Mouse (Mus musculus): Measurements from ENCODE around the gene Eif2ak2. TPM values are rescaled to one million over a fixed set of nuclear protein-coding genes. Genes with fewer than 3 reads are reported as not detected.
A peak's percentile ranks its signal among the peaks of the same experiment; 100 is the strongest.

The Eif2ak2 gene
- polyA plus RNA-seq, 1 experiment from 2014 or later = 13.1 TPM

DNA sequence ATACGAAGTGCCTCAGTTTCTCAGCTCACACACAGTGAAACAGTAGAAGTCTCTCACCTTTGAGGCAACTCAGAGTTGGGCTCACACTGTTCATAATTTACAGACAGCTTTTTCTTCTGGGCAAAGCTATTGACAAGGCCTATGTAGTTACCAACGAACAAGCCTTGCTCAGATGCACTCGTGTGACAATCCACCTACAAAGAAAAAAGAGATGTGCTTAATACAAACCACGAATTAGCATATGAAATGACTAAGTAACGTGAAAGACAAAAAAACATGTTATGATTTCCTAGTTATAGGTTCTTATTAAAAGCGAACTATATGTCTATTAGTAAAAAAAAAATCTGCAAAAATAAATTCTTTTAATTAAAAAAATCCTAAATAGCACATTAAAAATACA is 8.5 kb downstream of the Eif2ak2 start:
- no peaks in the 10 kb centered on the region for H3K4me1 ChIP-seq (ENCODE audit: control insufficient read depth, insufficient read depth, low read length)
- 91% methylated on average over 6 of the region's 6 CpGs for WGBS

GRCm38 (mm10) chr17:78856243-78856642 is 26.1 kb downstream of the Eif2ak2 start:
- H3K4me2 ChIP-seq (ENCODE audit: low read depth, low read length) = no peak overlapping the region
- H3K4me3 ChIP-seq (replicated peaks; ENCODE audit: low read length) = no peak overlapping the region
- ATAC-seq (ENCODE audit: insufficient read depth, low FRiP score) = no peak
- no peaks in the 10 kb centered on the region for H3K9me3 ChIP-seq (replicated peaks; ENCODE audit: control insufficient read depth, low read length)
- no peaks in the 10 kb centered on the region for H3K36me3 ChIP-seq (ENCODE audit: control insufficient read depth, insufficient read depth, low read length)
- no peaks in the 10 kb centered on the region for H3K27me3 ChIP-seq (ENCODE audit: control insufficient read depth, insufficient read depth, low read length)
- no peaks in the 10 kb centered on the region for H3K4me1 ChIP-seq (ENCODE audit: control insufficient read depth, insufficient read depth, low read length)
- no peak overlapping the region for H3K9ac ChIP-seq (ENCODE audit: low read length)
- WGBS = 83% methylated on average over 10 of the region's 10 CpGs
- H3K27ac ChIP-seq (ENCODE audit: low read length) = no peak overlapping the region

More for the DNA sequence above, 8.5 kb downstream of the Eif2ak2 start:
- Histone ChIP-seq H3K27me3 (ENCODE audit: control insufficient read depth, insufficient read depth, low read length) (no peaks in the 10 kb centered on the region), H3K4me3 (replicated peaks; ENCODE audit: low read length) (no peak overlapping the region), H3K27ac (ENCODE audit: low read length) (no peak overlapping the region), H3K36me3 (ENCODE audit: control insufficient read depth, insufficient read depth, low read length) (peaks cover 2% of the 10 kb centered on the region; the same call in 1 of the 2 replicates), H3K9me3 (replicated peaks; ENCODE audit: control insufficient read depth, low read length) (no peaks in the 10 kb centered on the region), H3K4me2 (ENCODE audit: low read depth, low read length) (no peak overlapping the region), H3K9ac (ENCODE audit: low read length) (no peak overlapping the region)
- ATAC-seq (ENCODE audit: insufficient read depth, low FRiP score) = no peak

- Histone ChIP-seq H3K27ac (ENCODE audit: low read length) (no peak overlapping the region), H3K27me3 (ENCODE audit: control insufficient read depth, insufficient read depth, low read length) (no peaks in the 10 kb centered on the region), H3K9me3 (replicated peaks; ENCODE audit: control insufficient read depth, low read length) (no peaks in the 10 kb centered on the region), H3K4me2 (ENCODE audit: low read depth, low read length) (no peak overlapping the region), H3K4me3 (replicated peaks; ENCODE audit: low read length) (no peak overlapping the region), H3K4me1 (ENCODE audit: control insufficient read depth, insufficient read depth, low read length) (no peaks in the 10 kb centered on the region), H3K9ac (ENCODE audit: low read length) (no peak overlapping the region), H3K36me3 (ENCODE audit: control insufficient read depth, insufficient read depth, low read length) (peaks cover 13% of the 10 kb centered on the region; the same call in 1 of the 2 replicates)
- WGBS = 84% methylated on average over 7 of the region's 7 CpGs
- no peak; the same call in 1 of the 2 replicates for ATAC-seq (ENCODE audit: insufficient read depth, low FRiP score)
Observed at GRCm38 (mm10) chr17:78842271-78842928, 40.0 kb downstream of the Eif2ak2 start.

DNA sequence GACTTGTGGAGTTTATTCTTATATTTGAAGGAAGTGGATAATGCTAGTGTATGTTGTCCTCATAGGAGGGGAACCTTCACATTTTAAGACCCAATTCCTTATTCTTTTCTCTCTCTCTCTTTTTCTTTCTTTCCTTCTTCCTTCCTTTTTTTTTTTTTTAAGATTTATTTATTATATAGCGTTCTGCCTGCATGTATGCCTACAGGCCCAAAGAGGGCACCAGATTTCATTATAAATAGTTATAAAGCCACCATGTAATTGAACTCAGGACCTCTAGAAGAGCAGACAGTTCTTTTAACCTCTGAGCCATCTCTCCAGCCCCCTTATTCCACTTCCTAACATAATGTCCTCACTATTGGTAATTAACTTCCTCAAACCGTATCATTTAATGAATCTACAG is 46.3 kb downstream of the Eif2ak2 start:
- Histone ChIP-seq H3K4me2 (ENCODE audit: low read depth, low read length) (peak overlapping the region; percentile 75), H3K4me1 (ENCODE audit: control insufficient read depth, insufficient read depth, low read length) (no peaks in the 10 kb centered on the region; the same call in 1 of the 2 replicates), H3K4me3 (replicated peaks; ENCODE audit: low read length) (peak overlapping the region; percentile 89), H3K36me3 (ENCODE audit: control insufficient read depth, insufficient read depth, low read length) (0 out of 2 replicates have a peak, but pooled peaks cover 2% of the 10 kb centered on the region), H3K27ac (ENCODE audit: low read length) (peak overlapping the region; percentile 84), H3K9ac (ENCODE audit: low read length) (peak overlapping the region; percentile 75), H3K9me3 (replicated peaks; ENCODE audit: control insufficient read depth, low read length) (no peaks in the 10 kb centered on the region), H3K27me3 (ENCODE audit: control insufficient read depth, insufficient read depth, low read length) (no peaks in the 10 kb centered on the region)
- WGBS = 22% methylated on average over 2 of the region's 2 CpGs
- no peak for ATAC-seq (ENCODE audit: insufficient read depth, low FRiP score)

DNA sequence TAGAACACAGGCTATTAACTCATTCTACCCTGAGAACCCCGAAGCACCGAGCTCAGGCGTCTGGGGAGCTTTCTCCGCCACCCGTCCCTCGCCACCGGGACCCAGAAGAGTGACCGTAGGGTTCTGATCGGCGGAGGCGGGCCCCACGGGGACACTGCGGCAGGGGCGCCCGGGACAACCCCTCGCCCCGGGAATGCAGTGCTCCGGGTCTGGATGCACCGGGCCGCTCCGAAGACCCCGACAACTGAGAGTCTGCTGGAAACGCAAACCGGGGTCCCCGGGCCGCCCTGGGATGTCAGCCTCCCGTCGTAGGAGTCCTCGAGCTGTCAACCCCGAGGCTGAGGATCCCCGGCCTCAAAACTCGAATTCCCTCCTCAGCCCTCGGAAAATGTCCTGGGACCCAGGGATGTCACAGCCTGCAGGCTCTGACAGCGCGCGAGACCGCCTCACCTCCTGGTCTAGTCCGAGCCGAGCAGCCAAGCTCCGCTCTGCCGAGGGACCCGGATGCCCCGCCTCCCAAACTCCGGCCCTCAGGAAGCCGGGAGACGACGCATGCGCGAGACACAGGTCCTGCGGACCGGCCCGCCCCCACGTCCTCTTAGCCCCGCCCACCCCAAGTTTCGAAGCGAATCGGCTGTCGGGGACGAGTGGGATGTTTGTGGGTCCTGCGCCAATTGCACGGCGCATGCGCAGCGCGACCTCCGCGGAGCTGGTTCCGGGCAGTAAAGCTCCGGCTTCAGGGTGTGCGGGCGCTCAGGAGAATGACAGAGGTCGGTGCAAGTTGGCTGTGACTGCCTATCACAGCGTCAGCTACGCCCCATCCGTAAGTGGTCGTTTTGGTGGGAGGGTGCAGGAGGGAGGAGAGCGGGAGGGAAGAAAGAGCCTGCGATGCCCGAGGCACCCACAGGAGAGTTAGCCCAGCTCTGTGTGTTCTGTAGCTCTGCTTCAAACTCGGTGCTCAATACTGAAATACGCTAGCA is 47.2 kb downstream of the Eif2ak2 start, which contains the start of the genes Heatr5b and Gpatch11:
Heatr5b (minus strand) TSS at position 509 of the 980 bp plus-strand sequence.
Gpatch11 (plus strand) TSS at position 712 of the 980 bp plus-strand sequence.
- H3K27me3 ChIP-seq (ENCODE audit: control insufficient read depth, insufficient read depth, low read length) = no peaks in the 10 kb centered on the region
- H3K9me3 ChIP-seq (replicated peaks; ENCODE audit: control insufficient read depth, low read length) = no peaks in the 10 kb centered on the region
- H3K4me3 ChIP-seq (replicated peaks; ENCODE audit: low read length) = peak within 1 kb of the TSS; percentile 89
- peak within 1 kb of the TSS; percentile 90 for H3K9ac ChIP-seq (ENCODE audit: low read length)
- peak within 1 kb of the TSS; percentile 75 for H3K4me2 ChIP-seq (ENCODE audit: low read depth, low read length)
- H3K4me1 ChIP-seq (ENCODE audit: control insufficient read depth, insufficient read depth, low read length) = no peaks in the 10 kb centered on the region; the same call in 1 of the 2 replicates
- H3K27ac ChIP-seq (ENCODE audit: low read length) = peak within 1 kb of the TSS; percentile 84
- no peaks in the 10 kb centered on the region for H3K36me3 ChIP-seq (ENCODE audit: control insufficient read depth, insufficient read depth, low read length)
- peak; percentile 98 for ATAC-seq (ENCODE audit: insufficient read depth, low FRiP score)
- WGBS = under 1% methylated on average over 79 of the region's 81 CpGs

- ATAC-seq (ENCODE audit: insufficient read depth, low FRiP score) = no peak
- 88% methylated on average over 13 of the region's 13 CpGs for WGBS
- Histone ChIP-seq H3K27ac (ENCODE audit: low read length) (no peak overlapping the region), H3K36me3 (ENCODE audit: control insufficient read depth, insufficient read depth, low read length) (0 out of 2 replicates have a peak, but pooled peaks cover 2% of the 10 kb centered on the region), H3K4me1 (ENCODE audit: control insufficient read depth, insufficient read depth, low read length) (no peaks in the 10 kb centered on the region), H3K4me2 (ENCODE audit: low read depth, low read length) (no peak overlapping the region), H3K9ac (ENCODE audit: low read length) (no peak overlapping the region), H3K27me3 (ENCODE audit: control insufficient read depth, insufficient read depth, low read length) (no peaks in the 10 kb centered on the region), H3K9me3 (replicated peaks; ENCODE audit: control insufficient read depth, low read length) (no peaks in the 10 kb centered on the region), H3K4me3 (replicated peaks; ENCODE audit: low read length) (no peak overlapping the region)
Observed at GRCm38 (mm10) chr17:78824346-78824745, 58.0 kb downstream of the Eif2ak2 start.

DNA sequence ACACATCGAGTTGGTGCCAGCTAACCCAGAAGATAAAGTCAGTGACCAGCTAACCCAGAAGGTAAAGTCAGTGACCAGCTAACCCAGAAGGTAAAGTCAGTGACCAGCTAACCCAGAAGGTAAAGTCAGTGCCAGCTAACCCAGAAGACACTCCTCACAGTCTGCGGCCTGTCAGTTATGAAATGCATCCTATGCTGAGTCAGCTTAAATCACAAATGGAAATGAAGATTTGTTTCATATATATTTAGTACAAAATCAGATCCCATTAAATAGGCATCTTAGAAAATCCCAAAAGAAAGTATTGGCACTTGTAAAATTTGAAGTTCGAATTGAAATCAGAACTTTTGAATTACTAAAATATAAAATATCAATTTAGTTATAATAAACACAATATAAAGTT is 72.8 kb downstream of the Eif2ak2 start:
- 91% methylated on average over 3 of the region's 3 CpGs for WGBS
- peaks cover 8% of the 10 kb centered on the region; the same call in 1 of the 2 replicates for H3K36me3 ChIP-seq (ENCODE audit: control insufficient read depth, insufficient read depth, low read length)
- ATAC-seq (ENCODE audit: insufficient read depth, low FRiP score) = no peak
- H3K4me3 ChIP-seq (replicated peaks; ENCODE audit: low read length) = no peak overlapping the region
- H3K27ac ChIP-seq (ENCODE audit: low read length) = no peak overlapping the region
- H3K9ac ChIP-seq (ENCODE audit: low read length) = no peak overlapping the region
- H3K27me3 ChIP-seq (ENCODE audit: control insufficient read depth, insufficient read depth, low read length) = no peaks in the 10 kb centered on the region
- no peaks in the 10 kb centered on the region for H3K4me1 ChIP-seq (ENCODE audit: control insufficient read depth, insufficient read depth, low read length)
- H3K9me3 ChIP-seq (replicated peaks; ENCODE audit: control insufficient read depth, low read length) = no peaks in the 10 kb centered on the region
- no peak overlapping the region for H3K4me2 ChIP-seq (ENCODE audit: low read depth, low read length)

DNA sequence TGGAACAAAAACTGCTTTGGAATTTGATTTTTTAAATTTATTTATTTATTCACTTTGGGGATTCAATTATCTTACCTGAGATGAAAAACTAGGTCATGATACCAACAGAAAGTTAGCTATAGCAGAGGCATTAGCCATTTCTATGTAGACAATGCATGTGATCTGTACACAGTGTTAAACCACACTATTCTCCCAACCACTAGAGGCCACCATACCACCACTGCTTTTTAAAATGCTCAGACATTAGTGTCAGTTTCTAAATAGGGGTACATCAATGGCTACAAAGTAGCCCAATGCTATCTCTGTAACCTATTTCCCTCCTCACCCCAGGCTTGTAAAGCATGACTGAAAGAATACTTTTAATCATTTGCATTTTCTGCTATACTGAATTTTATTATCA is 73.4 kb downstream of the Eif2ak2 start:
- Histone ChIP-seq H3K9me3 (replicated peaks; ENCODE audit: control insufficient read depth, low read length) (no peaks in the 10 kb centered on the region), H3K27ac (ENCODE audit: low read length) (no peak overlapping the region), H3K27me3 (ENCODE audit: control insufficient read depth, insufficient read depth, low read length) (no peaks in the 10 kb centered on the region), H3K4me1 (ENCODE audit: control insufficient read depth, insufficient read depth, low read length) (no peaks in the 10 kb centered on the region), H3K4me3 (replicated peaks; ENCODE audit: low read length) (no peak overlapping the region), H3K9ac (ENCODE audit: low read length) (no peak overlapping the region), H3K36me3 (ENCODE audit: control insufficient read depth, insufficient read depth, low read length) (peaks cover 8% of the 10 kb centered on the region; the same call in 1 of the 2 replicates), H3K4me2 (ENCODE audit: low read depth, low read length) (no peak overlapping the region)
- no peak for ATAC-seq (ENCODE audit: insufficient read depth, low FRiP score)

Data from stomach, embryonic 16.5 days (tissue).